Mouse (Mus musculus) liver, embryonic 14.5 days (tissue): ENCODE data around the gene Bloc1s5. TPM values are rescaled to one million over a fixed set of nuclear protein-coding genes. Genes with fewer than 3 reads are reported as not detected.

Experiments used
- ATAC-seq: fragments of 200-750 bp; cut with Nextera tagmentation; 2 replicates; pipeline ENCODE4 v1.8.0; 2017; ENCODE audit warnings: moderate number of reproducible peaks, mild to moderate bottlenecking, moderate library complexity; ENCODE audit not compliant: insufficient read depth
- DNase-seq, 3 experiments: peaks; one replicate each; pipeline ENCODE4 v3.0.0-alpha.2; 2012 to 2013; ENCODE audit warnings: low read depth in 3 of 3, low spot score in 3 of 3
- H3K27ac ChIP-seq: fragments of 300-500 bp; sonication (generic); 2 replicates; pipeline ENCODE4 v1.5.1; 2014; ENCODE audit warnings: moderate library complexity, mild to moderate bottlenecking, control low read depth, inconsistent platforms
- H3K27me3 ChIP-seq: fragments of 300-500 bp; sonication (generic); 2 replicates; pipeline ENCODE4 v1.6.1; 2014; ENCODE audit warnings: mild to moderate bottlenecking, low read length, moderate library complexity; ENCODE audit not compliant: control insufficient read depth, insufficient read depth
- H3K36me3 ChIP-seq: fragments of 300-500 bp; sonication (generic); replicated peaks from 2 replicates; pipeline ENCODE4 v1.6.1; 2014; ENCODE audit warnings: low read depth; ENCODE audit not compliant: control insufficient read depth, insufficient read depth
- H3K4me1 ChIP-seq, 2 experiments: fragments of 200-500 bp in 1 of 2; fragments of 300-500 bp in 1 of 2; sonication (generic) in 1 of 2; replicated peaks; 2 replicates each; pipeline ENCODE4 v1.6.1; 2012 to 2014; ENCODE audit warnings: antibody characterized with exemption in 1 of 2, inconsistent platforms in 1 of 2, low read length in 1 of 2; ENCODE audit not compliant: control insufficient read depth in 2 of 2, insufficient read depth in 2 of 2
- H3K4me2 ChIP-seq: fragments of 300-500 bp; sonication (generic); 2 replicates; pipeline ENCODE4 v1.6.1; 2014; ENCODE audit warnings: low read depth, mild to moderate bottlenecking, control low read depth, moderate library complexity
- H3K4me3 ChIP-seq, 2 experiments: fragments of 200-500 bp in 1 of 2; fragments of 300-500 bp in 1 of 2; sonication (generic) in 1 of 2; 2 replicates each; pipeline ENCODE4 v1.5.1; 2012 to 2014; ENCODE audit warnings: low read depth in 2 of 2, low read length in 2 of 2, mild to moderate bottlenecking in 2 of 2, control low read depth in 1 of 2, inconsistent platforms in 1 of 2, moderate library complexity in 1 of 2; ENCODE audit not compliant: insufficient read depth in 1 of 2
- H3K9ac ChIP-seq: fragments of 300-500 bp; sonication (generic); replicated peaks from 2 replicates; pipeline ENCODE4 v1.6.1; 2014; ENCODE audit warnings: mild to moderate bottlenecking, control low read depth, moderate library complexity
- H3K9me3 ChIP-seq: fragments of 300-500 bp; sonication (generic); 2 replicates; pipeline ENCODE4 v1.6.1; 2016; ENCODE audit warnings: low read length, mixed read lengths; ENCODE audit not compliant: control insufficient read depth
- CTCF ChIP-seq: IDR thresholded peaks from 2 replicates; pipeline ENCODE4 v1.5.1; 2016; ENCODE audit warnings: antibody characterized with exemption, low read depth, control low read depth
- EP300 ChIP-seq: IDR thresholded peaks from 2 replicates; pipeline ENCODE4 v1.6.1; 2016; ENCODE audit warnings: antibody characterized with exemption, low read depth
- WGBS: fragments of 180-500 bp; shearing (Covaris S2); extraction: QIAGEN DNeasy Blood & Tissue Kit; methylation state at CpG from one replicate; pipeline ENCODE4 v1.1.7; 2014; ENCODE audit not compliant: insufficient replicate concordance; 5-methylcytosine and 5-hydroxymethylcytosine counted together
- polyA plus RNA-seq, 2 experiments: library from polyadenylated mRNA; depleted of rRNA in 1 of 2; stranded (reverse) in 1 of 2; unstranded in 1 of 2; fragments of >200 nt; fragmentation: Nextera tagmentation in 1 of 2; extraction: Ambion mirVana in 1 of 2; gene quantifications; 2 replicates each; pipeline versions ENCODE4 v1.2.1 to v1.2.3; 2012 to 2014

Gene Bloc1s5
- polyA plus RNA-seq, 2 experiments: 3.6 to 10.4 TPM

DNA sequence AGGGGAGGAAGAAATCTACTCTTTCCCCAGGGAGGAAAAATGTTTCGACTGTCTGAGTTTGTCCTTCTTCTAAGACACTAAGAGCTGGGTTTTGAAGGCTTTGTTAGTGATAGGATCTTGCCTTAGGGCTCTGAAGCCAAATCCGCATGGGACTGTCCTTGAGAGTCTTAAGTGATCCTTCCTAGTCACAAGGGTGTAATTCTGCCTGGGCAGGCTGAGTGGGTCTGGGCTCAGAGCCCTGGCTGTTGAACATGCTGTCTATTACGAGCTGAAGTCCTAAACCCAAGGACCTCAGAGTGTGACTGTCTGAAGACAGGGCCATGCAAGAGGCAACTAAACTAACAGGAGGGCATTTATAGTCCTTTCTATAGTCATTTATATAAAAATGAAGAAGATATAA is 89.4 kb downstream of the Bloc1s5 start:
- no peak overlapping the region for H3K4me2 ChIP-seq
- DNase-seq (no peak), ATAC-seq (no peak)
- no peaks in the 10 kb centered on the region for H3K36me3 ChIP-seq
- no peak overlapping the region for H3K9ac ChIP-seq
- WGBS: 56% methylated on average over 3 of the region's 3 CpGs
- no peaks in the 10 kb centered on the region for H3K4me1 ChIP-seq
- no peak overlapping the region for H3K27ac ChIP-seq
- no peaks in the 10 kb centered on the region for H3K9me3 ChIP-seq
- TF ChIP-seq CTCF: no peak
- no peak for TF ChIP-seq EP300
- no peak overlapping the region for H3K4me3 ChIP-seq
- H3K27me3 ChIP-seq: no peaks in the 10 kb centered on the region

DNA sequence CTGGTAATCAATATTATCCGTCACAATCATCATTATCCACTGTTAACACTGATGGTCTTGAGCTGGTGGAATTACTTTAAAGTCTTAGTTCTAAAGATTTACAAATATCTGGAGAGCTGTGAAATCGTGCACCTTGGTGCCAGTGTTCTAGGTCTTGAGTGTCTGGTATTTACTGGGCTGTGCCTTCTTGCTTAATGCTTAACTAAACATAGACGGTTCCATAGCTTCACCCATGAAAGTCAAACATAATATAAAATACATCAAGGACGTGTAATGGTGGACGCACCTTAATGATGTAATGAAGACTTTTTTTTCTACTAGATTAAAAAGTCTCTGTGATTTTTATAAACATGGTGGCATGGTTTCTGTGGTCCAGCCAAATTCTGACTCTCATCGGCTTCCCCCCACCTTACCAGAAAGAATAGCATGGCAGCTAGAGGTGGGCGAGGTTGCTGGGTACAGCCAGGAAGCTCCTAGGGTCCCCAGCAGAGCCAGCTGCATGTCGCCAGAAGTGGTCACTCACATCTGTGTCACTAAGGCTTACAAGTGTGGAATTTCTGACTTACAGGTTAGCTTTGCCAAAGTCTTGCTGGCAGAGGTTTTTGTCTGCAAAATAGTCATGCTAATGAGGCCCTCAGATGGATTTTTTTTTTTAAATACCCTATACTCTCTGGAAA is 90.0 kb downstream of the Bloc1s5 start:
- 62% methylated on average over 8 of the region's 8 CpGs for WGBS

DNA sequence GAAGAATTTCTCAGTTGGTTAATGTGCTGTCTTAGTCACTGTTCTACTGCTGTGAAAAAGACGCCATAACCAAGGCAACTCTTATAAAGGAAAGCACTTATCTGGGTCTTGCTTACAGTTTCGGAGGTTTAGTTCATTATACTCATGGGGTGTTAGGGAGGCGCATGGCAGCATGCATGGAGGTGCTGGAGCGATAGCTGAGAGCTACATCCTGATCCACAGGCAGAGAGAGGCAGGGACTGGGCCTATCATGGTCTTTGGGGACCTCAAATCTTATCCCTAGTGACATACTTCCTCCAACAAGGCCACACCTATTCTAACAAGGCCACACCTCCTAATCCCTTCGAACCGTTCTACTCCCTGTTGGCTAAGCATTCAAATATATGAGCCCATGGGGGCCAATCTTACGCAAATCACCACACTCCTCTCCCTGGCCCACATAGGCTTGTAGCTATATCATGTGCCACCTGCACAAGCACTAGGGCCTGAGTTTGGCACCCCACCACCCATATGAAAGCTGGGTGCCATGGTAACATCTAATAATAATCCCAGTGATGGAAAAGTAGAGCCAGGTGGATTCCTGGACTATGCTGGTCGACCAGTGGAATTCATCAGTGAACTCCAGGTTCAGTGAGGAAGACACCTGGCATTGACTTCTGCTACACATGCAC is 91.3 kb downstream of the Bloc1s5 start:
- no peak overlapping the region for H3K4me2 ChIP-seq
- TF ChIP-seq CTCF: no peak
- TF ChIP-seq EP300: no peak
- 61% methylated on average over 8 of the region's 8 CpGs for WGBS

More for the DNA sequence above, 90.0 kb downstream of the Bloc1s5 start:
- no peaks in the 10 kb centered on the region for H3K9me3 ChIP-seq
- H3K27ac ChIP-seq: no peak overlapping the region
- TF ChIP-seq EP300 (no peak), CTCF (no peak)
- ATAC-seq: no peak
- no peak overlapping the region for H3K4me2 ChIP-seq
- no peaks in the 10 kb centered on the region for H3K27me3 ChIP-seq
- DNase-seq: no peak
- no peak overlapping the region for H3K9ac ChIP-seq
- no peaks in the 10 kb centered on the region for H3K4me1 ChIP-seq
- H3K4me3 ChIP-seq: no peak overlapping the region
- no peaks in the 10 kb centered on the region for H3K36me3 ChIP-seq

More for the DNA sequence above, 91.3 kb downstream of the Bloc1s5 start:
- H3K27me3 ChIP-seq: no peaks in the 10 kb centered on the region
- H3K36me3 ChIP-seq: no peaks in the 10 kb centered on the region
- no peaks in the 10 kb centered on the region for H3K4me1 ChIP-seq
- no peak overlapping the region for H3K27ac ChIP-seq
- no peak overlapping the region for H3K9ac ChIP-seq
- DNase-seq (no peak), ATAC-seq (no peak)
- no peak overlapping the region for H3K4me3 ChIP-seq
- no peaks in the 10 kb centered on the region for H3K9me3 ChIP-seq

Other genes with a start within 250 kb of the Bloc1s5 start
- 29.1 and 31.2 TPM in 2 replicates for gene Txndc5, start 106.3 kb downstream of the Bloc1s5 start, polyA plus RNA-seq (2012; rRNA removed)
- gene Txndc5, start 106.3 kb downstream of the Bloc1s5 start, polyA plus RNA-seq (2014; fragmentation: Nextera tagmentation; extraction: Ambion mirVana): 66.8 and 67.8 TPM in 2 replicates
- gene Eef1e1, start 23.9 kb upstream of the Bloc1s5 start, polyA plus RNA-seq (2012; rRNA removed): 14.2 and 20.3 TPM in 2 replicates
- gene Eef1e1, start 23.9 kb upstream of the Bloc1s5 start, polyA plus RNA-seq (2014; fragmentation: Nextera tagmentation; extraction: Ambion mirVana): 51.8 and 52.1 TPM in 2 replicates